Mouse (Mus musculus): ENCODE results near the gene Kif5c.

Gene Kif5c

GRCm38 (mm10) chr2:49661872-49662271 is 42.8 kb downstream of the Kif5c start:
- DNase-seq (ENCODE audit: low spot score in 2 of 2), result no peak

GRCm38 (mm10) chr2:49671753-49672500 is 52.8 kb downstream of the Kif5c start:
- no peak for DNase-seq (ENCODE audit: low spot score in 2 of 2)

- DNase-seq (ENCODE audit: low spot score in 2 of 2), result no peak
Measured at GRCm38 (mm10) chr2:49672501-49672874, 53.4 kb downstream of the Kif5c start.

- no peak for DNase-seq (ENCODE audit: low spot score in 2 of 2)
Measured at GRCm38 (mm10) chr2:49676020-49676419, 56.9 kb downstream of the Kif5c start.

DNA sequence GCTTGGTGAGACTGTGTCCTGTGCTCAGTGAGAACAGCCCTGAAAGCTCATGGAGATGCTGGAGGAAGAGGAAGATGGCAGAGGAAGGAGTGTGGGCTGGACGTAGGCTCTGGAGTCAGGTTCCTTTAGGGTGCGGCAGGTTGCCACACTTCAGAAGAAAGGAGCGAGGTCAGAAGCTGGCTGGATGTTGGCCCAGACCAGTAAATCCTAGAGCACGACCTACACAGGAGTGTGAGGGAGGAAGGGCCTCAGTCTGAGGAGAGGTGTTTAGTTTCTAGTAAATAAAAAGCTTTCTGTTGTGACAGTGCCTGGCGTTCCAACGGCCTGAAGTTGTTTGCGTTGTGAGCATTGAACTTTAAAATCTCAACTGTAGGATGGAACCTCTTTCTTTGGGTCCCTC is 59.3 kb downstream of the Kif5c start:
- DNase-seq (ENCODE audit: low spot score in 2 of 2), result no peak

- no peak for DNase-seq (ENCODE audit: low spot score in 2 of 2)
Measured at GRCm38 (mm10) chr2:49679135-49679964, 60.3 kb downstream of the Kif5c start.

GRCm38 (mm10) chr2:49682754-49683153 is 63.7 kb downstream of the Kif5c start:
- no peak for DNase-seq (ENCODE audit: low spot score in 2 of 2)

- no peak for DNase-seq (ENCODE audit: low spot score in 2 of 2)
Measured at GRCm38 (mm10) chr2:49684808-49685207, 65.7 kb downstream of the Kif5c start.

DNA sequence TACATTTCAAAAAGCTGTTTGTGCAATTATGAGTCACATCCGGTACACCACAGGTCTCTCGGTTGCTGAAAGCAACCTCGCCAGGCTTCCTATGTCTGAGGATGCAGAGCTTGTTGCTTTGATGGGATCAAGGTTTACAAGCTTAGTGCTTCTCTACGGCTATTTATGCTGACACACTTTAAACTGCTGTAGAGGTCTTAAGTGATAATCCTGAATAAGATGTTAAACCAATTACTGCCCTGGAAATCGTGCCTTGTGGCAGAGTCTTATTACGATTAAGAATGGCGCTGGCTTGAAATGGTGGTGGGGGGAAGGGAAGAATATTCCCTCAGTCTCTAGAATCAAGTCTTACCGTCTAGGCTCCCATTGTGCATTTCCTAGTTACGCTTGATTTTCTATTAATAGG is 71.3 kb downstream of the Kif5c start:
- DNase-seq (ENCODE audit: low spot score in 2 of 2), result no peak

- no peak for DNase-seq (ENCODE audit: low spot score in 2 of 2)
Measured at GRCm38 (mm10) chr2:49691441-49691840, 72.3 kb downstream of the Kif5c start.

DNA sequence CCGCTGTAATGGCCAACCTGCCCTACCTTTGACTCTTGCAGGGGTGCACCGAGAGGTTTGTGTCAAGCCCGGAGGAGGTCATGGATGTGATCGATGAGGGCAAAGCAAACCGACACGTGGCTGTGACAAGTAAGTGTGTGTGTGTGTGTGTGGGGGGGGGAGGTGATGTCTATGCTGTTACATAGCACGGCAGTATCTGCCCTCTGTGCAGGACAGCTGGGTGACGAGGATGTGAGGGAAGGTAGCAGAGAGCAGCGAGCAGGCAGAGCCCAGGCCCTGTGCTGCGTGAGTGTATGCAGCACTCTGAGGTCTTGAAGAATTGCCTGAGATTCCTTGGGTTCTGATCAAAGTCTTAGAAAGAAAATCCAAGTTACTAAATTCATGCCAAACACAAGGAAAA is 75.6 kb downstream of the Kif5c start:
- DNase-seq (ENCODE audit: low spot score in 2 of 2), result no peak

DNA sequence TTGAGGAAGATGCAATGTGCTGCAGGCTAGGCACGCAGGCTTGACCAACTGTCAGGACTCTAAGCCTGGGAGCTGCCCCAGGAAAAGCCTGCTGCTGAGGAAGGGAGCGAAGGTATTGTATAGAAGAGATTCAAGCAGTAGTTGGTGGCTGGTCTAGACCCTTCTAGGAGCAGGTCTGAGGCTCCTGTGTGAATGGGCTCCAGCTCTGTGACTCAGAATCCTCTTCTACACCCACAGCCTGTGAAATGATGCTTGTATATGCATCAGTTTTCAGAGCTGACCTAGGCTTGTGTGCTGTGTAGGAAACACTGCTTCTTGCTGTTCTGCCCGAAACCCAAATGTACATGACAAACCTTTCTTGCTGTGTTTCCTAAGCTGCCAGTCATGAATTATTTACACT is 76.4 kb downstream of the Kif5c start:
- DNase-seq (ENCODE audit: low spot score in 2 of 2), result no peak

DNA sequence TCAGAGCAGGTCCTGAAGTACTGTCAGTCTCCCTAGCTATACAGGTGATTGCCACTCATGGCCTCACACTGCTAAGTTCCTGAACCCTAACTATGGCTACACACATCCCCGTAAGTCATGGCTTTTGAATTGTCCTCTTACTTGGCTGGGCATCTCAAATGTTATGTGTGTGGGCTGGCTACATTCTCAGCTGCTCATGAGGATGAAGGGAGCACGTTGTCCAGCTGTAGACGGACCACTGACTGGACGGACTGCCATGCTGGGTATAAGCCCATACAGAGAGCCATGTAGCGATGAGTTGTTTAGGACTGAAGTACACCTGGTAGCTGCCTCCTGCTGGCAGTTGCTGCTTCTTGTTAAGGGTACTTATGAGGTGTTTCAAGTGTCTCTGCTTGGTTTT is 79.8 kb downstream of the Kif5c start:
- DNase-seq (ENCODE audit: low spot score in 2 of 2), result no peak

DNA sequence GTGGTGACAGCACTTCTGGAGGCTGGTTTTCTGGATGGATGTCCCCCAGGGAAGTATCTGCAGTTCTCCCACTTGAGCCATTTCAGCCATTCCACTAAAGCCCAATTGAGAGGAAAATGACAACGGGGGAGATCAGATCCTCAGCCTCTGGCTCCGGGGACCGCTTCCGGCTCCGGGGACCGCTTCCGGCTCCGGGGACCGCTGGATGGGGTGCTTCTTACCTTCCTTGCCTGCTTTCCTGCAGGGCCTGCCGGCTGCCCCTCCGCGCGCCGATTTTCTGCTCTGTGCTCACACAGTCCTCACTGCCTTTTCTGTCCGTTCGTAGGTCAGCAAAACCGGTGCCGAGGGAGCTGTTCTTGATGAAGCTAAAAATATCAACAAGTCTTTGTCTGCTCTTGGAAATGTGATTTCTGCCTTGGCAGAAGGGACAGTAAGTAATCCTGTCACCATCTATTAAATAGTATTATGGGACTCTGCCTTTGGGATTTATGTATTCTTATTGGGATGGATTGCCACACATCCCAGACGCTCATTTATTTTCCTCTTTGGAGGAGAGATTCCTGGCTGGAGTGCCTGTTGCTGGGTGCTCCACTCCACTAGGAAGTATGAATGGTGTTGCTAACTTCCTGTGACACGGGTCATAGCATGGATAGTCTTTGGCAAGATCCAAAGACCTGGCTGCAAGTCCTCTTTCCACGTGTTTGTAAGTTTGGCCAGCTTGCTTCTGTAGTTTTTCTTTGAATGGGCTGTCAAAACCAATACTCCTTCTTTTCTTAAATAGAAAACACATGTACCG is 81.3 kb downstream of the Kif5c start:
- peak; percentile 11 to 29 for DNase-seq (ENCODE audit: low spot score in 2 of 2)

GRCm38 (mm10) chr2:49710223-49710622 is 91.1 kb downstream of the Kif5c start:
- DNase-seq (ENCODE audit: low spot score in 2 of 2), result no peak

DNA sequence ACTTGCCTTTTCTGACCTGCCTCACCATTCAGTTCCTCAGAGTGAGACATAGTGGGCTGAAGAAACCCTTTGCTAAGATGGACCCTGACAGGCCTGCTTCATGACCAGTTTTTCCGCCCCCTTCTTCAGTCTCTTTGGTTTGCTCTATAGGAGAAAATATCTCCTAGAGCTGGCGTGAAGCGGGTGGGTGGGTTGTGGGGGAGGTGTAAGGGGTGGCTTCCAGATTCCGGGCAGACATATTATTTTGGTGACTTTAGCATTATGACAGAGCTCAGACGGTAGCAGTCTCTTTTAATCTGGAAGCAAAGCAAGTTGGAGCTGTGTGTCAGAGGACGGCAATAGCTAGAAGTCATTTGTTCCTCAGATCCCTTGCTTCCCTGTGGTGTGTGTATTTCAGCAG is 92.6 kb downstream of the Kif5c start:
- no peak for DNase-seq (ENCODE audit: low spot score in 2 of 2)

DNA sequence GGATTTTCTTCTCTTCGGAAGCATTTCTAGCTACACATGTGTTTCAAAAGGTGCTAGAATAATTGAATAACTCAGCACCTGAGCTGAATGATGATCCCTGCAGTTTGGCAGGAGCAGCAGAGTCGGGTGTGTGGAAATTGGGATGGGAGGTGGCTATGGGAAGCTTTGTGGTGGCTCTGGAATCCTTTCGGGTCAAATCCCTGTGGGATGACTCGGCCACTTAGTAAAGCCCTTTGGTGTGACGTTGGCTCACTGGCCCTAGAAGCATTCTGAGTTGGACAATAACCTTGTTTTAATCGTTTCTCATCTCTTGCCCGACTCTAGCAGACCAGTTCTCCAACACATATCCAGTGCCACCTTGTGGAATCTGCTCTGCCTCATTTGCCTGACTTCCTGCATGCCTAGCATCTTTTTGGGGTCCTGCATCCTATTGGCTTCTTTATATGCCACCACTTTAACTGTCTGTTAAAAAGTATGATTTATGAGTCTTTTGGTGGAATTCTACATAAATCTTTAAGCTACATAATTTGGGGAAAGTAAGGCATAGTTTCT is 93.3 kb downstream of the Kif5c start:
- no peak for DNase-seq (ENCODE audit: low spot score in 2 of 2)

DNA sequence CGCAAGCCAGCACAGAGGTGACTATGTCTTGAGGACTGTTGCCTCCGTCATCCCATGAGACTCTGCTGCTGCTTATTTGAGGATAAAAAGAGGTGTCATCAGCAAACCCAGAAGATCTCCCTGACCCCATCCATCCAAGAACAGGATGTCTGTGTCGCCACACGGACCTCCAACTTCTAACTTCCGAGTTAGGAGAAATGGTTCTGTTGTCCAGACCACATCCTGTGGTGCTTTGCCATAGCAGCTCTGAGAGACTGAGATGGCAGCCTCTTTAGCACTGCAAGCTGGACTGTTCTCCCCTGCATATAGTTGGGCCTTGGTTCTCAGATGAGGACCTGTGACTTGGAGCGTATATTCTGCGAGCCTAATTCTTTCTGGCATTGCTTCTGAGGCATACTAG is 97.4 kb downstream of the Kif5c start:
- no peak for DNase-seq (ENCODE audit: low spot score in 2 of 2)

- no peak for DNase-seq (ENCODE audit: low spot score in 2 of 2)
Measured at GRCm38 (mm10) chr2:49717437-49718116, 98.5 kb downstream of the Kif5c start.

- DNase-seq (ENCODE audit: low spot score in 2 of 2), result no peak
Measured at GRCm38 (mm10) chr2:49718492-49718891, 99.4 kb downstream of the Kif5c start.

Data from heart, adult 9 months (tissue).